Mouse (Mus musculus): ENCODE results near the gene Myrip.

The Myrip gene

GRCm38 (mm10) chr9:120444642-120445041, 143.3 kb downstream of the Myrip start:
- in situ Hi-C loops (cut with MboI, MseI): loop anchor here (5.0 kb wide), 1 partner anchor 38 kb away; no protein-coding TSS in a partner anchor

GRCm38 (mm10) chr9:120449696-120450329, 148.5 kb downstream of the Myrip start:
- in situ Hi-C loops (cut with MboI, MseI): loop anchor here (5.0 kb wide), 1 partner anchor 32 kb away; no protein-coding TSS in a partner anchor

- in situ Hi-C loops (cut with MboI, MseI): loop anchor here (5.0 kb wide), 1 partner anchor 731 kb away; no protein-coding TSS in a partner anchor
Measured at GRCm38 (mm10) chr9:120455768-120456655, 154.7 kb downstream of the Myrip start.

- in situ Hi-C loops (cut with MboI, MseI): no loop called here
Measured at GRCm38 (mm10) chr9:120470431-120470830, 169.1 kb downstream of the Myrip start.

GRCm38 (mm10) chr9:120481644-120482043, 180.3 kb downstream of the Myrip start:
- in situ Hi-C loops (cut with MboI, MseI): loop anchor here (5.0 kb wide), 1 partner anchor 34 kb away; no protein-coding TSS in a partner anchor

GRCm38 (mm10) chr9:120482382-120482781, 181.1 kb downstream of the Myrip start:
- in situ Hi-C loops (cut with MboI, MseI): loop anchor here (5.0 kb wide), 1 partner anchor 35 kb away; no protein-coding TSS in a partner anchor

- in situ Hi-C loops (cut with MboI, MseI): loop anchor here (5.0 kb wide), 1 partner anchor 36 kb away; no protein-coding TSS in a partner anchor
Measured at GRCm38 (mm10) chr9:120483101-120483500, 181.8 kb downstream of the Myrip start.

GRCm38 (mm10) chr9:120487076-120487475, 185.8 kb downstream of the Myrip start:
- in situ Hi-C loops (cut with MboI, MseI): no loop called here

GRCm38 (mm10) chr9:120491509-120491908, 190.2 kb downstream of the Myrip start:
- in situ Hi-C loops (cut with MboI, MseI): no loop called here

GRCm38 (mm10) chr9:120492010-120492399, 190.7 kb downstream of the Myrip start, which contains the start of gene Eif1b:
Gene Eif1b, plus strand, starts transcription at chr9:120492232.
- in situ Hi-C loops (cut with MboI, MseI): no loop called here

GRCm38 (mm10) chr9:120492400-120493351, 191.4 kb downstream of the Myrip start:
- in situ Hi-C loops (cut with MboI, MseI): no loop called here

- in situ Hi-C loops (cut with MboI, MseI): no loop called here
Measured at GRCm38 (mm10) chr9:120493781-120494180, 192.5 kb downstream of the Myrip start.

GRCm38 (mm10) chr9:120496691-120497090, 195.4 kb downstream of the Myrip start:
- in situ Hi-C loops (cut with MboI, MseI): no loop called here

GRCm38 (mm10) chr9:120497983-120498382, 196.7 kb downstream of the Myrip start:
- in situ Hi-C loops (cut with MboI, MseI): no loop called here

- in situ Hi-C loops (cut with MboI, MseI): loop anchor here (5.0 kb wide), 2 partner anchors 69 to 86 kb away; no protein-coding TSS in a partner anchor
Measured at GRCm38 (mm10) chr9:120501191-120501902, 200.0 kb downstream of the Myrip start.

- in situ Hi-C loops (cut with MboI, MseI): loop anchor here (5.0 kb wide), 2 partner anchors 70 to 85 kb away; no protein-coding TSS in a partner anchor
Measured at GRCm38 (mm10) chr9:120502013-120502412, 200.7 kb downstream of the Myrip start.

GRCm38 (mm10) chr9:120504423-120504822, 203.1 kb downstream of the Myrip start:
- in situ Hi-C loops (cut with MboI, MseI): loop anchor here (5.0 kb wide), 2 partner anchors 72 to 83 kb away; no protein-coding TSS in a partner anchor

- in situ Hi-C loops (cut with MboI, MseI): no loop called here
Measured at GRCm38 (mm10) chr9:120511781-120512180, 210.5 kb downstream of the Myrip start.

GRCm38 (mm10) chr9:120516720-120517119, 215.4 kb downstream of the Myrip start:
- in situ Hi-C loops (cut with MboI, MseI): no loop called here

GRCm38 (mm10) chr9:120518946-120519345, 217.6 kb downstream of the Myrip start:
- in situ Hi-C loops (cut with MboI, MseI): no loop called here
